Mouse (Mus musculus) bone marrow macrophage, adult 2 months (primary cell): Measurements from ENCODE around the gene Ccl22. TPM values are rescaled to one million over a fixed set of nuclear protein-coding genes. Genes with fewer than 3 reads are reported as not detected.

Source experiments
- H3K27ac ChIP-seq: 2 replicates; pipeline ENCODE4 v1.5.1; 2012; ENCODE audit warnings: low read depth, low read length; ENCODE audit not compliant: insufficient read depth
- H3K4me1 ChIP-seq: 2 replicates; pipeline ENCODE4 v1.6.1; 2012; ENCODE audit warnings: low read length; ENCODE audit not compliant: control insufficient read depth, insufficient read depth
- H3K4me3 ChIP-seq: 2 replicates; pipeline ENCODE4 v1.5.1; 2012; ENCODE audit warnings: mild to moderate bottlenecking, low read length, moderate library complexity; ENCODE audit not compliant: insufficient read depth
- CTCF ChIP-seq: IDR thresholded peaks from 2 replicates; pipeline ENCODE4 v1.5.1; 2012; ENCODE audit warnings: low read depth, mild to moderate bottlenecking, low read length, moderate library complexity
- POLR2A ChIP-seq: IDR thresholded peaks from 2 replicates; pipeline ENCODE4 v1.6.1; 2012; ENCODE audit warnings: mild to moderate bottlenecking, low read depth, low read length, borderline replicate concordance
- polyA plus RNA-seq: library from polyadenylated mRNA; stranded (reverse); fragments of >200 nt; gene quantifications from 2 replicates; pipeline ENCODE4 v1.2.4, GENCODE M21; 2012; ENCODE audit not compliant: missing spikeins, insufficient read depth, insufficient read length

The Ccl22 gene
- polyA plus RNA-seq, 1 experiment, result 0.50 TPM

- TF ChIP-seq CTCF, result no peak
- H3K4me1 ChIP-seq, result peaks cover 6% of the 10 kb centered on the region
- no peak overlapping the region for H3K27ac ChIP-seq
- no peak overlapping the region for H3K4me3 ChIP-seq
These were observed 4.6 kb downstream of the Ccl22 start for GRCm38 (mm10) chr8:94749942-94750341.

GRCm38 (mm10) chr8:94751023-94751849 lies 5.8 kb downstream of the Ccl22 start:
- no peak for TF ChIP-seq CTCF
- no peak for TF ChIP-seq POLR2A
- no peak overlapping the region for H3K4me3 ChIP-seq
- no peaks in the 10 kb centered on the region for H3K4me1 ChIP-seq
- H3K27ac ChIP-seq, result no peak overlapping the region

DNA sequence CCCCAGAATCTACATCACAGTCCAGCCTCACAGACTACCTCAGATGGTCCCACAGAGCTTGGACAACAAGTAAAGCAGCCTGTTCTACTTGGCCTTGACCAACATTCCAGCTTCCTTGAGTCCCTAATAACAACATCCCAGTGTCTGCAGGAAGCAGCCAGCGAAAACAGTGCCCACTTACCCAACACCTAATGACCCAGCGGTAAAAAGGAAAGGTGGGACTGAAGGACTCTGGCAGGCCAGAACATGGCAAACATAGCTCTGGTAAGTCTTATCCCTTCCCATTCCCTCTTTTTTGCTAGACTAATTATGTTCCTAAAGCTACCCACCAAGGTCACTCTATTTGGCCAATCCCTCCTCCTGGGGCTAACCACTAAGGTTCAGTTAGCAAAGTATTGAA lies 8.6 kb downstream of the Ccl22 start:
- Histone ChIP-seq H3K4me3 (no peak overlapping the region), H3K27ac (no peak overlapping the region), H3K4me1 (no peaks in the 10 kb centered on the region)
- no peak for TF ChIP-seq CTCF
- no peak for TF ChIP-seq POLR2A

- no peak for TF ChIP-seq POLR2A
- TF ChIP-seq CTCF, result no peak
- Histone ChIP-seq H3K4me1 (no peaks in the 10 kb centered on the region), H3K27ac (no peak overlapping the region), H3K4me3 (no peak overlapping the region)
These were observed 9.1 kb downstream of the Ccl22 start for GRCm38 (mm10) chr8:94754486-94754885.

- Histone ChIP-seq H3K27ac (no peak overlapping the region), H3K4me1 (no peaks in the 10 kb centered on the region; the same call in 1 of the 2 replicates), H3K4me3 (no peak overlapping the region)
- TF ChIP-seq CTCF (no peak), POLR2A (no peak)
These were observed 21.6 kb downstream of the Ccl22 start for GRCm38 (mm10) chr8:94767035-94767434.

GRCm38 (mm10) chr8:94770945-94771344 lies 25.6 kb downstream of the Ccl22 start:
- no peak for TF ChIP-seq POLR2A
- no peak for TF ChIP-seq CTCF
- Histone ChIP-seq H3K4me3 (no peak overlapping the region), H3K4me1 (peaks cover 2% of the 10 kb centered on the region), H3K27ac (no peak overlapping the region)

GRCm38 (mm10) chr8:94771941-94772670 lies 26.7 kb downstream of the Ccl22 start, which contains the start of gene Cx3cl1:
Gene Cx3cl1, plus strand, starts transcription at chr8:94772009.
- peak within 1 kb of the TSS; percentile 51 for H3K4me3 ChIP-seq
- H3K27ac ChIP-seq, result no peak within 1 kb of the TSS
- H3K4me1 ChIP-seq, result peaks cover 12% of the 10 kb centered on the region
- TF ChIP-seq CTCF (no peak), POLR2A (no peak)

- H3K4me1 ChIP-seq, result peaks cover 20% of the 10 kb centered on the region
- no peak overlapping the region for H3K4me3 ChIP-seq
- no peak for TF ChIP-seq POLR2A
- no peak for TF ChIP-seq CTCF
- no peak overlapping the region for H3K27ac ChIP-seq
These were observed 27.7 kb downstream of the Ccl22 start for GRCm38 (mm10) chr8:94773048-94773447.

GRCm38 (mm10) chr8:94773700-94774171 lies 28.3 kb downstream of the Ccl22 start:
- Histone ChIP-seq H3K4me3 (no peak overlapping the region), H3K27ac (no peak overlapping the region), H3K4me1 (peaks cover 25% of the 10 kb centered on the region)
- no peak for TF ChIP-seq POLR2A
- no peak for TF ChIP-seq CTCF

DNA sequence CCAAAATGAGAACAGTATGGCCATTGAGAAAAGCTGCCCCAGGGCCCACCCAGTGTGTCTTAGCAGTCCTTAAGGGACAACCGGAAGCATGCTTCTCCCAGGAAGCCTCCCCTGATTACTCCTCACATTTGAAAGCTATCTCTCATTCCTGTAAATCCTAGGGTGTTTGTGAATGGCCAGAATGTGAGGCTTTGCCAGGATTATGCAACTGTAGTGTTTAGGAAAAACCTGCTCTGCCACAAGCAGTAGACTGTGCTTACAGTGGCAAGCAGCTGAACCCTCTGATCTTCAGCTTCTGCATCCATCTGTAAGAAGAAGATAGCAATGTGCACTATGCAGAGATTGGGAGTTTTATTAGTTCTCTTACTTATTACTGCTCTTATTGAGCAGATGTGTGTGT lies 29.2 kb downstream of the Ccl22 start:
- H3K27ac ChIP-seq, result no peak overlapping the region
- TF ChIP-seq POLR2A, result no peak
- no peak for TF ChIP-seq CTCF
- H3K4me3 ChIP-seq, result no peak overlapping the region
- H3K4me1 ChIP-seq, result peaks cover 33% of the 10 kb centered on the region
